Mouse (Mus musculus) ES-E14 (cell line): ENCODE results near the gene Cpeb2. TPM values are rescaled to one million over a fixed set of nuclear protein-coding genes. Genes with fewer than 3 reads are reported as not detected.

Experiments
- DNase-seq: peaks from one replicate; pipeline ENCODE4 v3.0.0-alpha.2; 2013; ENCODE audit warnings: low read depth, low spot score
- H3K27ac ChIP-seq: 2 replicates; pipeline ENCODE4 v1.5.1; 2012; ENCODE audit warnings: low read depth, mild to moderate bottlenecking, low read length, moderate library complexity, mixed read lengths; ENCODE audit not compliant: poor library complexity, insufficient read depth, severe bottlenecking
- H3K36me3 ChIP-seq: 2 replicates; pipeline ENCODE4 v1.6.1; 2012; ENCODE audit warnings: mild to moderate bottlenecking, low read length, moderate library complexity, mixed read lengths; ENCODE audit not compliant: control insufficient read depth, poor library complexity, insufficient read depth, severe bottlenecking
- H3K4me1 ChIP-seq, 2 experiments: fragments of 150-350 bp in 1 of 2; sonication (generic) in 1 of 2; 2 replicates each; pipeline ENCODE4 v1.6.1; 2012; ENCODE audit warnings: low read length in 2 of 2, mild to moderate bottlenecking in 1 of 2, mixed read lengths in 1 of 2; ENCODE audit not compliant: control insufficient read depth in 2 of 2, insufficient read depth in 2 of 2, poor library complexity in 1 of 2
- H3K4me3 ChIP-seq, 2 experiments: fragments of 150-350 bp in 1 of 2; sonication (generic) in 1 of 2; 2 replicates each; pipeline ENCODE4 v1.5.1; 2012; ENCODE audit warnings: low read length in 2 of 2, low read depth in 1 of 2, mild to moderate bottlenecking in 1 of 2, mixed read lengths in 1 of 2; ENCODE audit not compliant: insufficient read depth in 1 of 2, poor library complexity in 1 of 2, severe bottlenecking in 1 of 2
- H3K9ac ChIP-seq: 2 replicates; pipeline ENCODE4 v1.6.1; 2012; ENCODE audit warnings: low read depth, mild to moderate bottlenecking, low read length, mixed read lengths; ENCODE audit not compliant: poor library complexity, insufficient read depth, severe bottlenecking
- H3K9me3 ChIP-seq: fragments of 150-350 bp; sonication (generic); 2 replicates; pipeline ENCODE4 v1.6.1; 2012; ENCODE audit warnings: low read depth, mild to moderate bottlenecking, low read length; ENCODE audit not compliant: control insufficient read depth, insufficient read depth
- CHD2 ChIP-seq: IDR thresholded peaks from 2 replicates; pipeline ENCODE4 v1.6.1; 2014; ENCODE audit warnings: mild to moderate bottlenecking, low read depth, low read length, inconsistent platforms
- HCFC1 ChIP-seq: IDR thresholded peaks from 2 replicates; pipeline ENCODE4 v1.6.1; 2012; ENCODE audit warnings: low read length, inconsistent platforms, borderline replicate concordance; ENCODE audit not compliant: insufficient read depth
- MAFK ChIP-seq: IDR thresholded peaks from 2 replicates; pipeline ENCODE4 v1.6.1; 2014; ENCODE audit warnings: mild to moderate bottlenecking, low read depth, low read length, inconsistent platforms; ENCODE audit not compliant: insufficient read depth
- ZC3H11A ChIP-seq: IDR thresholded peaks from 2 replicates; pipeline ENCODE4 v1.6.1; 2012; ENCODE audit warnings: low read depth, mild to moderate bottlenecking, inconsistent platforms, low read length, borderline replicate concordance
- ZNF384 ChIP-seq: IDR thresholded peaks from 2 replicates; pipeline ENCODE4 v1.6.1; 2012; ENCODE audit warnings: low read depth, low read length, inconsistent platforms
- in situ Hi-C, 2 experiments: fragments of 600-800 bp; cut with MboI; formaldehyde crosslinking; loops; one replicate each; pipeline ENCODE4 v1.15.1; 2025; ENCODE audit warnings: low sequenced_read_pairs in 2 of 2, inconsistent platforms in 1 of 2; ENCODE audit not compliant: unreplicated experiment in 2 of 2
- total RNA-seq: library from RNA; depleted of rRNA; stranded (reverse); fragments of 300-350 nt; gene quantifications from 2 replicates; pipeline ENCODE4 v1.2.3, GENCODE M21; 2012

The Cpeb2 gene
- total RNA-seq, 1 experiment = 4.1 TPM

- no peak overlapping the region for H3K27ac ChIP-seq
- no peak overlapping the region for H3K4me3 ChIP-seq
- H3K9ac ChIP-seq = no peak overlapping the region
- no peaks in the 10 kb centered on the region for H3K36me3 ChIP-seq
- no peaks in the 10 kb centered on the region for H3K9me3 ChIP-seq
- no peak for TF ChIP-seq ZNF384
- TF ChIP-seq HCFC1 = no peak
- TF ChIP-seq ZC3H11A = no peak
- no peak for TF ChIP-seq CHD2
- no peak for TF ChIP-seq MAFK
- in situ Hi-C loops = no loop called here
- no peak for DNase-seq
- no peaks in the 10 kb centered on the region for H3K4me1 ChIP-seq
Observed at GRCm38 (mm10) chr5:43285756-43286155, 52.8 kb downstream of the Cpeb2 start.

DNA sequence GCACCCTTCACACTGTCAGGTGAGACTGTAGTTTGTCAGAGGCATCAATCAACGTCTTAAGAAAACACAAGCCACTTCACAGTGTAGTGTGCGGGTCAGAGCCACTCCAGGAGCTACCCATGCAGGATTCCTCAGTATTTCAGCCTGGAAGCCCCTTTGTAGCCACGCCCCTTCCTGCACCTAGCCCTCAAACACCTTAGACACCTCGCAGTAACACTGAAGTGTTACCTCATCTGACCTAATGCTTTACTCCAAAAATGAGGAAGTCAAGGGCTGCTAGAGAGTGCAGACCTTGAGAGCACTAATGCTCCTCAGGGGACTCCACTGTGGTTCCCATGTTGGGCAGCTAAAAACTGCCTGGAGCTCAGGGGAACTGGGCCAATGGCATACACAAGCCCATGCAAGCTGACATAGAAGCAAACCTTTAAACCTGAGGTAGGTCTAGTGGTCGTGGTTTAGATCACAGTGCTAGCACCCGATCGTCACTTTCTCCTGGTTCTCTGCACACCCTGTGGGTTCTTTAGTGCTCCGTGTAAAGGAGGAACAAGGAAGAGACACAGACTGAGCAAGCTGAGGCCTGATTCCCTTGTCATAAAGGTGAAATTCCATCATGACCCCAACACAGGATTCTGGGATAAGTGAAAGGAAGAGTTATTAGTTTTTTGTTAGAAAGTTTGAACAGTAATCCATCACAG, 56.9 kb downstream of the Cpeb2 start:
- in situ Hi-C loops = no loop called here
- Histone ChIP-seq H3K9me3 (no peaks in the 10 kb centered on the region), H3K4me3 (no peak overlapping the region), H3K4me1 (no peaks in the 10 kb centered on the region), H3K27ac (no peak overlapping the region), H3K36me3 (no peaks in the 10 kb centered on the region), H3K9ac (no peak overlapping the region)
- no peak for DNase-seq
- TF ChIP-seq CHD2 = no peak
- TF ChIP-seq ZNF384 = no peak
- TF ChIP-seq MAFK = no peak
- no peak for TF ChIP-seq HCFC1
- TF ChIP-seq ZC3H11A = no peak

- Histone ChIP-seq H3K9ac (no peak overlapping the region), H3K27ac (no peak overlapping the region), H3K36me3 (no peaks in the 10 kb centered on the region), H3K4me1 (no peaks in the 10 kb centered on the region), H3K4me3 (no peak overlapping the region), H3K9me3 (no peaks in the 10 kb centered on the region)
- TF ChIP-seq ZNF384 = no peak
- TF ChIP-seq MAFK = no peak
- no peak for TF ChIP-seq ZC3H11A
- TF ChIP-seq HCFC1 = no peak
- no peak for TF ChIP-seq CHD2
- in situ Hi-C loops = no loop called here
- no peak for DNase-seq
Observed at GRCm38 (mm10) chr5:43293136-43293535, 60.2 kb downstream of the Cpeb2 start.

DNA sequence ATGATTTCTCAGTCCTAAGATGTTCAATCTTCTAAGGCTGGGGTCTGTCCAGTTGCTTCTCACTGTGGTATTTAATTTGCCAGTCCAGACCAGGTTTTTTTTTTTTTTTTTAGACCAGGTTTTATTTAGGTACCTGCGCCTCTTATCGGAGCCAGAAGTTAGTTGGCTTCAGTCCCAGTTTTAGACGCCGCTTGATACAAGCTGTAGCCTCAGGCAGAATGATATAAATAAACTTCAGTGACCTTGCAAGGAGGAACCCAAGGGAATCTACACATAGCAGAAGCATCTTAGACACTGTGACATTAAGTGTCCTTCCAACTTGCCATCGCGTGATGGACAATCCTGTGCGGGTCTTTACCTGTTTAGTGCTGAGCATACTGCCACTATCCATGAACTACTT, 64.5 kb downstream of the Cpeb2 start:
- in situ Hi-C loops = no loop called here
- Histone ChIP-seq H3K4me1 (no peaks in the 10 kb centered on the region), H3K9ac (no peak overlapping the region), H3K36me3 (no peaks in the 10 kb centered on the region), H3K9me3 (no peaks in the 10 kb centered on the region), H3K27ac (no peak overlapping the region), H3K4me3 (no peak overlapping the region)
- TF ChIP-seq ZC3H11A (no peak), ZNF384 (no peak)
- no peak for DNase-seq

- TF ChIP-seq CHD2 = no peak
- TF ChIP-seq HCFC1 = no peak
- no peak for DNase-seq
- H3K9ac ChIP-seq = no peak overlapping the region
Observed at GRCm38 (mm10) chr5:43298975-43299374, 66.0 kb downstream of the Cpeb2 start.

More at GRCm38 (mm10) chr5:43298975-43299374, 66.0 kb downstream of the Cpeb2 start:
- no peaks in the 10 kb centered on the region for H3K36me3 ChIP-seq
- no peaks in the 10 kb centered on the region for H3K9me3 ChIP-seq
- H3K4me1 ChIP-seq = no peaks in the 10 kb centered on the region
- no peak overlapping the region for H3K27ac ChIP-seq
- in situ Hi-C loops = no loop called here
- no peak overlapping the region for H3K4me3 ChIP-seq
